Mouse (Mus musculus): ENCODE data around the gene Bicdl1.

Bicdl1 gene

DNA sequence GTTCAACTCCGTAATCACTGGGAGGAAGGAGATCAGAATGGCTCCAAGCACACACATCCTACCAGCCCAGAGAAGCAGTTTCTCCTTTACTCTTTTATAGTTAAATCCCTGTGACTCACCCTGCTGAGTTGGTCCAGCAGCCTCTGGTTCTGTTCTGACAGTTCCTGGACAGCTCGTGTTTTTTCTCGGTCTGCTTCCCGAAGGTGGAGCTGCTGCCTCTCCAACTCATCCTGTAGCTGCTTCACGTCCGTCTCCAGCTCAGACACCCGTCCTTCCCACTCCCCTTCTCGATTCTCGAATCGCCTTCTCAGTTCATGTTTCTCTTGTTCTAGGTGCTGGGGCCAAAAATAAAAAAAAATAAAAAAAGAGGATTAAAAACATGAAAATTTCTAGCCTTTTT, 7.0 kb downstream of the Bicdl1 start:
- no peak for DNase-seq

DNA sequence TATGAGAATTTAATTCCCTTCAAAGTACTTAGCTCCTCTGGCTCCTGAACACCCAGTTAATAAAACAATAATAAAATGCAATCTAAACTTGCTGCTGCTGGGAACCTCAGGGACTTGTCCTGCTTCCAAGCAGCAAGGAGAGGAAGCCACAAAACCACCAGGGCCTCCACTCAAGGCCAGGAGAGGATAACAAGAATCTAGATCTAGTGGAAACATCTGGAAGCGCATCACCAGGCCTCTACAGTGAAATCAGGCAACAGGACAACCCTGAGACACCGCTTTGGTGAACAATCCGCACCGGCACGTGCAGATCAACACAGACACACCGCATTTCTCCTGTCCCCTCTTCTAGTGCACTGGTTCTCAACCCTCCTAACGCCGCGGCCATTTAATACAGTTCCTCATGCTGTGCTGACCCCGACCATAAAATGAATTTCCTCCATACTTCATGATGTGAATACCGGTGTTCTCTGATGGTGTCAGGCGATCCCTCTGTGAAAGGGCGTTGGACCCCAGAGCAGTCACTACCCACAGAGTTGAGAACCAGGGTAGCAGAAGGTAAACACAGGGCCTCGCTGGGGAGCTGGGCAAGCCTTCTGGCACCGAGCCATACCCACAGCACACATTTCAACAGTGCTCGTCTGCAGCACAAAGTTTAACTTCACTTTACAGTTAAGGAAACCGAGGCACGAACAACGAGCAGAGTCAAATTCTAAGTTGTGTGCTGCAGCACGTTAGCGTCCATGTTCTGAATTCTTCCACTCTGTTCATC, 9.0 kb downstream of the Bicdl1 start:
- no peak for DNase-seq

DNA sequence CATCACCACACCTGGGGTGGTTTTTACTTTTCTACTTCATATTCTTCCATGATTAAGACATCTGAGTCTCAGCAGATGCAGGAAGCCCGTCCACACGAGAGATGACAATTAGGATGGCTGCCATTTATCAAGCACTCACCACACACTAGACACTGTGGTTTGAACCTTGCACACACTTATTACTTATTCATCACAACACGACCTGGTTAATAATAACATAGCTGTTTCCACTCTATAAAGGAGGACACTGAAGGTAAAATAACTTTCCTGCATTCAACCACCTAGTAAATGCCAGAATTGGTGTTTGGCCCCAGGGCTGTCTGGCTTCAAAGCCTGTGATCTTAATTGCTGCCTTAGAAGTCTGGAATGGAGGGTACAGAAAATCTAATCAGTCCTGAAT, 10.7 kb downstream of the Bicdl1 start:
- no peak for DNase-seq

DNA sequence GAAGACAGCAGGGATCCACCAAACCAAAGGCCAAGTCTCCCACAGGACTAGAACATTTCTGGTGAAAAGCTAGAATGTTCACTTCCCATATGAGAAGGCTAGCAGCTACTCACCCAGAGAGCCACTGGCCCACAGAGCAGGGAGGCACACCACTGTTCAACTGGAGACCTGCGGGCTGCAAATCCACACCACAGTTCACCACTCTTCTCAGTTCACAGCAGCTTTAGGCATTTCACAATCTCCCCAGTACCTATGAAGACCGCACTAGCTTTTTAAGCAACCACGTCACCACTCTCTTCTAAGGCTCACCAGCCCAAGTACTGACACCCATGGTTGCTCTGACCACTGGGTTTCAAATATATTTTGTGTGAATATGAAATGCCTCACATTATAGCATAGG, 13.7 kb downstream of the Bicdl1 start:
- no peak for DNase-seq

DNA sequence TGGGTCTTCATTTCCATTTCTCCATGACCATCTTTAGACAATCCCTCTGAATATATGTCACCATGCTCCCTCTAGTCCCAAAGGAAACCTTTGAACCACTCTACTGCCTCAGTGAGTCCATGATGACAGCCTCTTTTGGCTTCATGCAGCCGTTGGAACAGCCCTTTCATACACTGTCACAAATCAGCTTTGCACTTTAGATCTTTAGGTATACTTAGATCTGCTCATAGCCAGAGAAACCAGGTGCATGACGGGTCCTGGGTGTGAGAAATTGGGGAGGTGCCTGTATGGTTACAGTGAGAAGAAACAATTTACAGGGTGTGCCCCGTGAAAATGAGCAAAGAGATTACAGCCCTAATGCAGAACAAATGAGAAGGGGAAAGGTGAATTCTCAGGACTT, 14.3 kb downstream of the Bicdl1 start:
- DNase-seq = no peak

DNA sequence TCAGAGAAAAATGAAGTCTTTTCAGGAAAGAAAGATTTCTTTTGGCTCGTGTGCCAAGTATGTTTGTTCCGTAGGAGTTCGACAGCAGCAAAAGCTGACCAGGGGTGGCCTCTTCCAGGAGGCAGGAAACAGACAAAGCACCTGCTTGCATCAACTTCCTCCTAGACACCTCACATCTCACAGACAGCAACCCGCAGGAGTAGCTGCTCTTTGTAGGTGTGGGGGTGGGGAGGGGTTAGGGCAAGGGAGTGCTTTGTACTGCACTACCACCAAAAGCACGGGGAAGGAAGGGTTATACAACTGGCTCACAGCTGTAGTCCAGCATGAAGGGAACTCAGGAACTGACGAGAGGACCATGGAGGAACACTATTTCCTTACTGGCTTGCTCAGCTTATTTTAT, 15.0 kb downstream of the Bicdl1 start:
- peak; percentile 10 for DNase-seq

DNA sequence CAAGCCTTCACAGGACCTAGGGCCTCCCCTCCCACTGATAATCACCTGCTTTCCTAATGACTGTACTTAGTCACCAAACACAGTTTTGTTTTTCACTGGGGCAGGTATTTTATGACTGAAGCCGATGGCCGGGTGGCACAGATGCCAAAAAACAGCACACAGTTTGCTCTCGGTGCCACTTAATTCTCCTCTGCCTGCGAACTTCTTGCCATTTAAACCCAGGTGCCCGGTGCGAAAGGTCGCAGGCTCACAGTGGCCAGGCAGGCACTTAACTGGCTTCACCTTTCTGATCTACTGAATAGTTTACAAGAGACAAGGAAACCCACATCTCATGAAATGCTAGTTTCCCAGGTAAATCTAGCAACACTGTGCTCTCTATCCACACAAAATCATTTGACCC, 16.7 kb downstream of the Bicdl1 start:
- no peak for DNase-seq

DNA sequence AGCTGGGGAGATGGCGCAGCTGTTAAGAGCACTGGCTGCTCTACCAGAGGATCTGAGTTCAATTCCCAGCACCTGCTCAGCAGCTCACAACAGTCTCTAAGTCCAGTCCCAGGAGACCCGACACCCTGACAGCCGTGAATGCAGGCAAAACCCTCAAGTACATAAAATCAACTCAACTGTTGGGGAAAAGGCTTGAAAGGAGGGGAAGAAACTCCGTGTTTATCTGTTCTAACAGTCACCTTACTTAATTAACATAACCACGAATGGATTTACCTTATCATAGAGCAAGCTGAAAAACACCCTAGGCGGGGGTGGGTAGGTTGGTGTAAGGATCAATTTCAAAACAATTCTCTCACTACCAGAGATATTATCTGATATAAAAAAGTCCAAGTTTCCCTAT, 18.9 kb downstream of the Bicdl1 start:
- no peak for DNase-seq

DNA sequence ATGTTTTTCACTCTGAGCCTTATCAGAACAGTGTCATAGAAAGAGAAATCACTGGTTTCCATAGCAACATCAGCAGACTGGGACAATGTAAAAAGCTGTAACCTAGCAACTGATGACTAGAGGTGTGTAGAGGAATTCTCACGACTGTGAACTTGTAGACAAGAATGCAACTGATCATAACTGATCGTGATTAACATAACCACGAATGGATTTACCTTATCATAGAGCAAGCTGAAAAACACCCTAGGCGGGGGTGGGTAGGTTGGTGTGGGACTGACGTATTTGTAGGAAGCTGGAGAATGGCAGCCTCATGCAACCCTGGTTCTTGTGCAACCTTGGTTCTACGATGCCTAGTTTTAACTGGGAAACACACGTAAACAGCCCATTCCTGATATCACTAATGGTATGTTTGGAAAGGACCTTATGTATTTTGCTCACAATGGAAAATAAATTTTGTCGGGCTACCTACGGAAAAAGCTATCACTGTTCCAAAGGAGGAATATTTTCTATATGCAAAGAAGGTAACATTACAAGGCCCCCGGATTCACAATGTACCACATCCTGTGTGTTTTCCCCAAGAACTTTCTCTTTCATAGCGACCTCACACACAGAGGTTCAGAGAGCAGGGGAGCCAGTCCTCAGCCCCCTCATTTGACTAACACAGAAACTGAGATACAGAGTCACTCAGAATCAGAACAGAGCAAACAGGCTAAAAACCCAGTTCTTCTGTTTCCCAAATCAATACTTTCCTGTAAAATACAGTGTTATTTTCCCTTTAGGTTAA, 19.6 kb downstream of the Bicdl1 start:
- DNase-seq = no peak

DNA sequence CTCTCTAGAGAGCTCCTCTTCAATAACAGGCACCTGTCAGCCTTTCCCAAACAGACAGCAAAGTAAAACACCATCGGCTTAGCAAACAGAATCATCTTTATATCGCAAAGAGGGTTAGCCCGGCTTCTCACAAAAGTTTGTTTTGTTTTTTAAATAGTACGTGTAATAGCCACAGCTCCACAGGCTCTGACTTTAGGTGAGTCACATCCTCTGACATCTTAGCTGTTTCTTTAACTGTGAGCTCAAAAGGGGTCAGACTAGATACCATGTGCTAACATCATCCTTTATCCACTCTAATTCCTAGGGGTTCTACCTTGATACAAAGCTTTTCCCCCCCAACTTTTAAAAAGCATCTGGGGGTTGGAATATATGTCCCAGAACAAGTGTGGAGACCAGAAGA, 21.2 kb downstream of the Bicdl1 start:
- DNase-seq = no peak

DNA sequence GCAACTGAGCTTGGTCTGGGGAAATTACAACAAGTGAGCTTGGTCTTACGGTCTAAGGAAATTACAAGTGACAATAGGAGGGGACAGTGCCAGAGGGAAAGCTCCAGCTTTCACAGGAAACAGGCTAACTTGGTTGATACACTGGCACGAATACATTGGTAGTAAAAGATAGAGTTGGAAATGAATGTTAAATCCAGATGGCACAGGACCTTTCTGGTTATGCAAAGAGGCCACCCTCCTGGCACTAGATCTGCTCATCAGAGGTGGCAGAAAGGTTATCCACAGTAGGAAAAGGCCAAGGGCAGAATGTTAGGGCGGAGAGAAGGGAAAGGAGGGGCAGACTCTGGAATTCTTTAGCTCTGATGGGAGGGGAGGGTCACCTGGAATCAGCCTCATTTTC, 22.5 kb downstream of the Bicdl1 start:
- no peak for DNase-seq

DNA sequence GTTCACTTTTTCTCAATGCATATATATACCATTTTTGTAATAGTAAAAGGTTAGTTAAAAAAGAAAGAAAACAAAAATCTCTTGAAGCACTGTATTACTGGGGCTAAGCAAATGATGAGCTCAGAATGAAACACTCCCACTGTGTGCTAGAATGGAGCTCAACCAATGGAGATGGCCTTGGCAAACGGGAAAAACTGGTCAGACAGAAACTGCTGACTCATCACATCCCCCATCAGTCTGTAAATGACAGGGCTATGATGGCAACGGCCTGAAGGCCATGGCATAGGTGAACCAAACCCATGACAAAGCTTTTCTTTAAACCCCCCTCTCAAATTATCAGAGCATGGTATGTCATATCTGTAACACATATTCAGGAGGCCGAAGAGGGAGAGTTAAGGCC, 29.4 kb downstream of the Bicdl1 start:
- DNase-seq = no peak

DNA sequence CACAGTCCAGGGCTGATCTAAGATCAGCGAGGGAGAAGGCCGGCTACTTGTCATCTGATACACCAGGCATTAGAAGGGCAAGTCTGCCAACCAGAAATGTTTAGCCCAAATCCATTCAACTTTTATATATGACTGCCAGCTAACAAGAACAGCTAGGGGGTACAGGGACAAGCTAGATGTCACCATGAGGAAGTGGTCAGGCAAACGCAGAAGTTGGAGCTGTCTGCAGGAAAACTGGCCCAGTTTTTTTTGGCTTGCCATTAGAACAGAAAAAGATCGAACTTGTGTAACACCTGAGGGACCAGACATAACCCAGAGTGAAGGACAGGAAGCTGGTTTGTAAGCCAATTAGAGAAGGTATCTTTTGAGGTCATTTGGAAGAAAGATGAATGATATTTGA, 30.2 kb downstream of the Bicdl1 start:
- no peak for DNase-seq

DNA sequence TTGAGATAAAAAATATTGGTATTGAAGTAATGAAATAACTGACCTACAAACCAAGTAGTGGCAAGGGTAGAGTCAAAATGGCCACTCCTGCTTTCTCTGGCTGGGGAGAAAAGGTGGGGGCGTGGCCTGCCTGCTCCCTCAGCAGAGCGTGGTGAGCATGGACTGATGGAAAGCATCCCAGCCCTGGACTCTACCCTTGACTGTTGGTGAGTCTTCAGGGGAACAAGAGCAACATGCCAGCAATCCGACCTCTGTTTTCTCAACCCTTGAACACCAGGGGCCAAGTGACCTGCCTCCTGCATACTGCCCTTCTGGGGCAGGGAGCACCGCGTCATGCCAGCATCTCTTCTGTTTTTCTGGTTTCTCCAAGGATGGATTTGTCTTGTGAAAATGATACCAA, 34.6 kb downstream of the Bicdl1 start:
- DNase-seq = no peak

DNA sequence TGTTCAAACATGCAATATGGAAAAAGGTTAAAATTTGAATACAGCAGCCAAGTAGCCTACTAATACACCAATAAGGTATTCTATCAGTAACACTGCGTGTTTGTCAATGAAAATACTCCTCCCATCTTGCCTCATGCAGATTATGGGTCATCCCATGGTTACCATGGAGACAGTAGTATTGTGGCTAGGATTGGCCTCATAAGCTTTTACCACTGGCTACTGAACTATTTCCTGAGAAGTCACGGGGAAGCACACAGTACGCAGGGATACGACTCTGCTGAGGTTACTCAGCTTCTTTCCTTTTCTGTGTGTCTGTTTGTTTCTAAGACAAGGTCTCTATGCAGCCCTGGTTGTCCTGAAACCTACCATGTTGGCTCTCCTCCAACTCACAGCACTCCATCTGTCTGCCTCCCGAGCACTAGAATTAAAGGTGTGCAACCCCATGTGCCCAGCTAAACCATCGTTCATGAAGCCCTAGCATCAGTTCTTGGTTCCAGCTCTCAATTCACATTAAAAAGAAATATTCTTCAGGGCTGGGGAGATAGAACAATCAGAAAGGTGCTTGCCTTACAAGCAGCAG, 36.1 kb downstream of the Bicdl1 start:
- DNase-seq = no peak

DNA sequence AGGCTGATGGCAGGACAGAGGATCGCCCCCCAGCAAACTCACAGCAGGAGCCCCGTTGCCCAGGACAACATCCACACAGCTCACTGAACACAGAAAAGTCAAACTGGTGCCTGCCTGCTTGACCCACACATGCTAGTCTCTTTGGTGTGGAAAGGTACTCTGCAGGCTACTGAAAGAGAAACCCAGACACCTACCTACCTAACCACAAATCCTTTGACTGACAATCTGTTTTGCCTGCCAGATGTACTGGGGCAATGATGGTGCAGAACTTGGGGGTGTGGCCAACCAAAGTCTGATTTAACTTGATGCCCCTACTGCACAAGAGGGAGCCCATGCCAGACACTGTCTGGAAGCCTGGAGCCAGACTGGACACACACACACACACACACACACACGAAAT, 38.1 kb downstream of the Bicdl1 start:
- no peak for DNase-seq

DNA sequence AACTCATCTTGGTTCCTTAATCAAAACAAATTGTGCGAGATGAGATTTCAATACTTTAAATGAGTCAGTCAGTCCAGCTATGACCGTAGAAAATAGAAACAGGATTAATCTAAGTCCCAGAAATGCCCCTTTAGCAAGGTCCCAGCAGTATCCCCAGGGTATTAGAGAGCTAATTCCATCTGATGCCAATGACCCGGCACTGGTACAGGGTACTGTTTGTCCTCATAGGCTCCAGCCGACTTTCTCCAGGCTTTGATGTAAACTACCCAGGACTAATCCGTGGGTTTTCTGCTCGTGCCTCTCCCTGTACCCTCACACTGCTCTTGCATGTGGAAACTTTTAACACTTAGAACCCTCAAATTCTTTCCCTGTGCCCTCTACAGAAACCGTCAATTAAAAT, 44.7 kb downstream of the Bicdl1 start:
- DNase-seq = no peak

DNA sequence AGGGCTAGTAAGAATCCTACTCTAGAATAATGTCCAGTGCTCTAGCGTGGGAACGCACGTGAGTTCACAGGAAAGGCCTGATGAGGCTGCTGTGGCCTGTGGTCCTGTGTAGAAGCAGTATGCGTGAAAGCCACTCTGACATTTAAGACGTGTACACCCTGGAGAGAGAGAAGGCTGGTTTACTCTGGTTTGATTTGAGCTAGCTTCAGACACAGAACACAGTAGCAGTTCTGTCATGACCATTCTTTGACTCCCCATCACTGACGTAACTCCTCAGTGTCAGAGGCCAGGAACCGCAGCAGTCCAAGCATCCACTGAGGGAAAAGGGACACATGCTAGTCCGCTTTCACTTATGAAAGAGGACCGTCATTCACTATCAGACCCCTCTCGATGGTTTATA, 46.3 kb downstream of the Bicdl1 start:
- DNase-seq = no peak

DNA sequence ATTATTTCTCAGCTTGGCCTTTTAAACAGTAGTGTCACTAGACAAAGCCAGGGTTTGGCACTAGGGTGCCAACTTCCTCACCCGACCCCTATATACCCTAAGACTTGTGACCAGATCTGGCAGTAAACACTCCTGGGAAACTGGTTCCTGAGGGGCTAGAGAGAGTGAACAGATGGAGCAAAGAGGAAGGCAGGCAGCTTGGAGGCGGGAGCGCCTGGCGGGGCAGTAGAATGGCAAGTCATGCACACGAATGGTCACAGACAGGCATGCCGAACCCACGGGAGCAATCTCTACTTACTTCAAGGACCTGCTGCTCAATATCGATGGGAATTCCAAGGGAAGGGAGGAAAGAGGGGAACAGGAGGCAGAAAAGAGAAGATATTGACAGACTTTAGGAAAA, 59.6 kb downstream of the Bicdl1 start:
- no peak for DNase-seq

DNA sequence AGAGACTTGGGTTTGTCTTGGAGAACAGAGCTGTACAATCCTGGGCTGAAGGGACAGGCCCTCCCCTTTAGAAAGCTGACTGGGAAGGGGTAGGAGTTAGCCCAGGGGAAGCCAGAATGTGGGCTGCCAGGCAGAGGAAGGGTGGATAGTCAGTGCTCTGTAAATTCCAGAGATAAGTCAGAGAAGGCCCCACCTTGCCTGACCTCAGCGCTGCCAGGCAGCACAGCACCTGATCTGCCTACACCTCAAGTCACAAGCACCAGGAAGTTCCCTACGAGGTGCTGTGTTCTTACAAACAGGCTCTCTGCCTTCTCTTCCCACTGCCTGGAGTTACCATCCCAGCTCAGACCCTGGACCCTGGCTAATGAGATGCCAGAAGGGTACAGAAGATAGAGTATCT, 61.0 kb downstream of the Bicdl1 start:
- DNase-seq = no peak

DNA sequence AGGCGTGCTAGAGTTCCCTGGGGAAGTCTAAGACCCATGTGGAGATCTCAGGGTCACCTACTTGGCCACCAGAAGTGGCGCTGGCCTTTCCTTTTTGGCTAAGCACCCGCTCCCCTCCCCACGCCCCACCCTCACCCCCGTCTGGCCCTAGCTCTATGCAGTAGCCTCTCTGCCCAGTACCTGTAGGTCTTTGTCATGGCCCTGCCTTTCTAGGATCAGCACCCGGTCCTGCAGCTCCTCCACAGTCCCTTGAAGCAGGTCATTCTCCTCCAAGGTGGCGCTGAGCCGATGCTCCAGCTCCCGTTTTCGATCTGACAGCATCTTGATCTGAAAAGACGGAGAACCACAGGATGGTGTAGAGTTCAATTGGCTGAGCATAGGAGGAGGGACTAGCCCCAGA, 61.4 kb downstream of the Bicdl1 start:
- DNase-seq = no peak

DNA sequence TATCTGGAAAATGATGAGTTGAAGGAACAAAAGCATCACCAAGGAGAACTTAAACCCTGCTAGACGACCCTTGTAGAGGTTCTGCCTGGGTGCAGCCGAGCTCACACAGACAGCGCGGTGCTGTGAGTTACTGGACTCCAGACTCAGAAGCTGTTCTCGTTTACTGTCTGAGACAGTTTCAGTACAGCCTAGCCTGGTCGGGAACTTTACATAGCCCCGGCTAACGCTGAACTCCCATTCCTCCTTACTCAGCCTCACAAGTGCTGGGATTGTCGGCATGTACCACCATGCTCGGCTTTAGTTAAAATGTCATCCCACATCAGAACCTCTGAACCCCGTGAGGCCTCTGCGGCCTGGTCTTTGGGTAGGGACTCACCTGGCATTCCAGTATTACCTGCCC, 62.4 kb downstream of the Bicdl1 start:
- DNase-seq = no peak

DNA sequence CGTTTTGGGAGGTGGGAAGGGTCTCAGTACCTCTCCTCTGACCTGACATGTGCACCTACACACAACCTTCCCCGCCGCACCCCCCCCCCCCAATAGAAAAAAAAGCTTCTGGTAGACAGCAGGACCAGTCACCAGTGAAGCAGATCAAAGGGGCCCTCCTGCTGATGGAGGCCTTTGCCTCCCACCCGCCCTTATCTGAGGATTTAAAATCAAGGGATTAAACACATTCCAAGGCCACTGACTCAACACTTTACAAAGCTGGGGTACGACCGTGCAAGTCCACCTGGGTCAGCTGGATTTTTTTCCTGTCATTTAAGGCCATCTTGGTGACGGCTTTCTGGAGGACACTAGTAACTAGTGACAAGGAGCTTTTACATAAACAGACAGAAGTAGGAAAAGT, 63.5 kb downstream of the Bicdl1 start:
- no peak for DNase-seq

DNA sequence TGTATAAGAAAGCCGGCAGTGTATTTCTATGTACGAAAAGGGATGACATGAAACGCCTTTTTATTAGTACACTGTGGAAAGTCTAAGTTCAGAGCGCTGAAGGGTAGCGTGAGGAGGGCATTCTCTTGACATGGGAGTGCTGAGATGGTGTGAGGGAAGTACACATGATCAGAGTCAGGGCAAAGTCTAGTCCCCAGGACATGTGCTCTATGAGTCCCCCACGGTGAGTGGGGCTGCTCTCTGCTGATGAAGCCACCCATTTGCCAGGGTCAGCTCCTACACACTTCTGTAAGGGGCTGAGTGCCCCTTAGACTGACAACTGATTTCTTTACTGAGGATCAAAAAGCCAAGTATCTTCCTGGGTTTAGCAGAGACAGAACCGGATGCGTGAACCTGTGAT, 64.2 kb downstream of the Bicdl1 start:
- DNase-seq = no peak
